Mouse (Mus musculus) gastrocnemius, postnatal 25 days (tissue): ENCODE results near the gene Grk5. TPM values are rescaled to one million over a fixed set of nuclear protein-coding genes. Genes with fewer than 3 reads are reported as not detected.

Experiments
- DNase-seq: peaks from one replicate; pipeline ENCODE4 v3.0.0; 2022
- total RNA-seq, 2 experiments: library from RNA; stranded (reverse); gene quantifications; 1 replicate in 1 of 2; 2 replicates in 1 of 2; pipeline ENCODE4 v1.2.3; 2021

Grk5 gene
- total RNA-seq, 2 experiments from 2014 or later, result 4.6 to 5.5 TPM

DNA sequence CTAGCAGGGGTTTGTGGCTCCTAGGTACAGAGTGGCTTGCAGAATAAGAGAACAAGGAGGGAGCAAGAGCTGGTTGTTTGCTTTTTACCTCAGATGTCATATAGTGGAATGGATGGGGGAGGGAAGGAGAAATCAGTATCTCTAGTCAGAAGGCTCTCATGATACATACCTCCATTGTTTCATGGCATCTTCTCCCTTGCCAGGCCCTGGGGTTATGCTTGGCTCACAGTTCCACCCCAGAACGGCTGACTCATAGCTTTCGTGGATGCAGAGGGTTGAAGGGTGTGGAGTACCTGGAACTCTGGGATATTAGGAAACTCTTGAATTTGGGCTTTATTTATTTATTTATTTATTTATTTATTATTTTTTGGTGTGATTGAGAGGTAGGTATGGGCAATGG, 84.0 kb downstream of the Grk5 start:
- DNase-seq, result no peak

DNA sequence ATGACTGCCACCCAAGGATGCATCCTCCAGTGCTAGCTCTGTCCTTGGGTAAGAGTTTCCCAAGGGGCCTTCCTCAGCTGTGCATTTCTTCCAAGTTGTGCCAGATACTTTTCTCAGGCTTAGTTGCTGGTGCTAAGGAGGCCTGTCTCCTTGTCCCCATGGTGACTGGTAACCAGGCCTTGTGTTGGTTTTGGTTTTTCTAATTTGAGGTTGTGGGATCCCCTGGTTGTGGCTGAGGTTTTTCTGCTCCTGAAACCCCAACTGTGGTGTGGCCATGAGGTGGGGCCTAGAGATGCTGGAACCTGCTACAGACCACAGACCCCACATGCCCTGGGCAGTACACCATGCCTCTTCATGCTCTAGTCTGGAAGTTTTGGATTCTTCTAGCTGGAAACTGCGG, 90.0 kb downstream of the Grk5 start:
- no peak for DNase-seq

DNA sequence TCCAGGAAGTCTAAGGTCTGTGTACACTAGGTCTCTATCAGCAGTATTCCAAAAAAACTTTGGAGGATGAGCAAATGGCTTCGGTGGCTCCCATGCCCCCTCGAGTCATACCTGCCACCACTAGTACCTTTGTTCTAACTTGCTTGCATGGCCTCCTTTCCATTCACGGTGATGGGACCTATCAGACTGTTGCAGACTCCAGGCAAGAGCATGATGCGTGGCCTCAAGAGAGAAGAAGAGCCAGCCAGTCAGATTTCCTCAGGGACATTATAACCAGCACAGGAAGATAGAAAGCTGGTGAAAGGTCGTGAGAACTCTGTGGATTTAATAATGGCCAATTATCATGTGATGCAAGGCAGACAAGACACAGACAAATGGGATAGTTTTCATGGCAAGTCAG, 91.8 kb downstream of the Grk5 start:
- DNase-seq, result no peak

DNA sequence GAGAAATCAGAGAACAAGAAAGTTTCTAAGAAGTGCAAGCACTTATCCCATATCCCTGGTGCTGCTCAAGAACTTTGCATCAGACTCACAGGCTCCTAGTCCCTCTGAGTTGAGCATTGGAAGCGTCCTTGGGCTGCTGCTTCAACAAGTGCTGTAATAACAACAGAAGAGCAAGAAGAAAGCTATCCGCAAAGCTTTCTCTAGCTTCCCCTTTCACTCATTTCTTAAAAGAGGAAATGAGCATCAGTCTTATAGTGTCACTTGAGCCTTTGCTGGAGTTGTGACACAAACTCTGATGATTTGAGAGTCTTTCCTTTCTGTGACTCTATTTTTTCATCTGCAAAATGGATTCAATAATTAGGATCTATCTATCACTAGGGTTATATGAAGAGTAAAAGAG, 92.3 kb downstream of the Grk5 start:
- DNase-seq, result no peak

DNA sequence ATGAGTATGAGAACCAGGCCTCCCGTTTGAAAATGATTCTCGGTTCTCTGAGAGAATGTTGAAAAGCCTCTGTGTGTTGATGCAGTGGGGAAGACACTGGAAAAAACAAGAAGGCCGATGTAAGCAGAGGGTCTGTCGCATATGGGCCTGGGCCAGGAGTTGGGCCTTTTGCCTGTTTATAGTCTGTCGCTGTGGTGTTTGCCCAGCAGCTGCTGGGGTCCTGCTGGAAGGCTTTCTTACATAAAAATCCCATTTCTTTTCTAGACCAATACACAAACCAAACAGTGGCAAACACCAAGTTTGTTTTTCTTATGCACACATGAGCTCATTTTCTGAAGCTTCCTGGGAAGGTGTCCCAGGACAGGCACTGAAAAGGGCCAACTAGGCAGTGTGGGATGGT, 100.2 kb downstream of the Grk5 start:
- no peak for DNase-seq

DNA sequence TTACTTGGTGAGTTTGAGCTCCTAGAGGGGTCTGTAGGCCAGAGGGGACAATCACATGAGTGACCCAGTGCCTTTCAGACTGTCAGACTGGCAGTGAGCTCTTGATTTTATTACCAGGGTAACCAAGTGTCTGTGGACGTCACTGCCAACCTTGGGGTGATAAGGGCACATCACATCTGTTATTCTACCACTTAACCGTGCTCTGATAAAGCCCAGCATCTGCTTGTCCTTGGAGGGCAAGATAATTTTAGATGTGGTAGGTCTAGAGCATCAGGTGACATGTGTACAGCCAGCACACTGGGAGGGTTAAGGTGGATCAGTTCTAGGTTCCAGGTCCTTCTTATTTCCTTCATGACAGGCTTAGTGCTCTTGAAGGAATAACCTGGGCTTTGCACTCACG, 104.7 kb downstream of the Grk5 start:
- DNase-seq, result no peak

DNA sequence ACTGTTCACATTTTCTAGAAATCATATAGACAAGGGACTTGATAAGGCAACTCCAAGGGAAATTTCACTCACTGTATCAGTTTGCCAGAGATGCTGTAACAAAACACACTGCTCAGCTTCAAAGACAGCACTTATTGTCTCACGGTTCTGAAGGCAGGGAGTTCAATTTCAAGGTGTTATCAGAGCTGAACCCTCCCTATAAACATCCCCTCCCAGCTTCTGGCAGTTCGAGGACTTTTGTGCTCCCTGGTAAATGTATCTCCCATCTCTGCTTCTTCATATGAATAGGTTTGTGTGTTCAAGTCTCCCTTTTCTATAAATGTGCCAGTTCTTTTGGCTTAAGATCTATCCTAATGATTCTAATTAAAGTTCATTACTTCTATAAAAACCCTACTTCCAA, 105.3 kb downstream of the Grk5 start:
- DNase-seq, result no peak

DNA sequence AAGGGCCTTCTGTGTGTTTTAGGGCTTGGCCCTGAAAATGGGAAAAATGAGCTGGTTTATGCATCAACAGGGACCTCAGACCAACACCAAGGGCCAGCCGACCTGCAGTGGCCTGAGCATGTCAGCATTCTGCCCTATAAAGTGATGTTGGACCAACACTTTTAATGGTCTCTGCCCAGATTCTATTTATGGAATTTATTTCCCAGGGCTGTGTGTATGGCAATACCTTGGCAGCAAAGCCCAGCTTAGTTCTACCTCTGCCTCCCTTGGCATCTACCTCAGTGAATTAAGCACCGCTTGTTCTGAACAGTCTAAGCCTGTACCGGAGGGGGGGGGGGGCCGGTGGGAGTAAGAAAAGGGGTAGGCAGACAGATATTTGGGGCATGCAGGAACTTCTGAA, 108.2 kb downstream of the Grk5 start:
- DNase-seq, result no peak

DNA sequence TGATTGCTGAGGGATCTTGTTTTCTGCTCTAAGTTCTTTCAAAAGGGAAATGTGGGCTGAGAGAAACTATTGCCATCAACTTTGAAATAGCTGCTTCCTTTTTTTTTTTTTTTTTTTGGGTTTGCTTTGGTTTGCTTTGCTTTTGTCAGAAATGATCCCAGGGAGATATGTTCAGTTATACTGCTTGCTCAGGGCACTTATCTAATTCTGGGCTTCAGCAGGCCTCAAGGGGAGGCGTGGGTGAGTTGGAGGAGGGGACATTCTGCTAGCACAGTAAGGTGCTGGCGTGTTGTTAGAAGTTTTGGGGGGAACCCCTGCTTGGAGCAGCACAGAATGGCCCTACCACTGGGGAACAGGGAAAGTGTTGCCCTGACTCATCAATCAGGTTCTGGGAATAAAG, 110.1 kb downstream of the Grk5 start:
- no peak for DNase-seq

DNA sequence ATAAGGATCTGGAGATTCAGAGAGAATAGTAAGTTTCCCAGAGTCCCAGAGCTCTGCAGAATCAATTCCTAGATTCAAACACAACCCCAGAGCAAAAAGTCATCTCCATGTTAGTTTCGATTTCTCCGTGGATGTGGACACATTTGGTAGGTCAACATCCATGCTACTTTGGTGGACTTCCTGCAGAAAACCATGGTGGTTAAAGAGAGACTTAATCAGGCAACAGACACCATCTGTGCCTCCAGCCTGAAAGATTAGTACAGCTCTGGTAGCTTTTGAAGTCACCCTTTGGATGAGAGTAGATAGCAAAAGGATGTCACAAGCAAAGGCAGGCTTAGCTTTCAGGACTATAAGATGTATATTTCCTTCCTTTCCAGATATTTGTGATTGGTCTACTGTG, 111.4 kb downstream of the Grk5 start:
- DNase-seq, result no peak

DNA sequence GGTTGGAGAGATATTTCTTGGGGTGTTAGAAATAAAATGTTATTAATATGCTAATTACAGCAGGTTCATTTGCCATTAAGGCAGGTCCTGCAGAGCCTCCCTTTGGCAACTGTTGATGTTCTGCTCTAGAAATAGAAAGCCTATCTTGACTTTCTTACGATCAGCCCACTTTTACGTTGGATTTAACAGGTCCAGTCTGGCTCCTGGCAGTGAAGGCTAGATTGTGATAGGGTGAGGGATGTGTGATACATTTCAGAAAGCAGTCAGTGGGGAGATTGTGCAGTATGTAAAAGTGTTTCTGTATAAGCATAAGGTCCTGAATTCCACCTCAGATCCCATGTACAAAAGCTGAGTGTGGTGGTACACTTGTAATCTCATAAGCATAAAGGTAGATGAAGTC, 119.7 kb downstream of the Grk5 start:
- no peak for DNase-seq

DNA sequence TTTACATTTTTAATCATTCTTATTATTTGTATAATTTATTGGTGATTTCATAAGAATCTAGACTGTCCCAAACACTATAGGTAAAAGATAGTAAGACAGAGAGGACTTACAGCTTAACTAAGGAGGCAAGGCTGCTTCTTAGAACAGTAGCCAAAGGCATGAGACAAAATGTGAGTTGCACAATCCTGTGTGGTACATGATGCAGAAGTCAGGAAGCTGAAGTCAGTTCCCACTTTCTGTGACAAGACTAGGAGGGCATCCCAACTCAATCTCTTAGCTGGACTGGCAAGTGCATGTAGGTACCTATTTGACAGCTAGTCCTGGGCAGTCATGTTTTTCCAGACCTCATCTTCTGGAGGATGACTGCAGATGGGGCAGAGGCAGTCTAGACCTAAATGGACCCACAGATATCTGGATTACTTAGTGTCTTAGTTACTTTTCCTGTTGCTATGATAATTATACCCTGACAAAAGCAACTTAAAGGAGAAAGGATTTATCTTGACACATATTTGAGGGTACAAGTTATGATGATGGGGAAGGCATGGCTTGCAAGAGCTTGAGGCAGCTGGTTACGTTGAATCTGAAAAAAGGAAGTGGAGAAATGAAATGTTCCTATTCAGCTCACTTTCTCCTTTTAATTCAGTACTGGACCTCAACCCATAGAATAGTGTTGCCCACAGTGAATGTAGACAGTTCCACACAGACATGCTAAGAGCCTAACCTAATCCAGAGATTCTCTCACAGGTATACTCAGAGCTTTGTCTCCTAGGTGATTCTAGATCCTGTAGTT, 128.1 kb downstream of the Grk5 start:
- no peak for DNase-seq

DNA sequence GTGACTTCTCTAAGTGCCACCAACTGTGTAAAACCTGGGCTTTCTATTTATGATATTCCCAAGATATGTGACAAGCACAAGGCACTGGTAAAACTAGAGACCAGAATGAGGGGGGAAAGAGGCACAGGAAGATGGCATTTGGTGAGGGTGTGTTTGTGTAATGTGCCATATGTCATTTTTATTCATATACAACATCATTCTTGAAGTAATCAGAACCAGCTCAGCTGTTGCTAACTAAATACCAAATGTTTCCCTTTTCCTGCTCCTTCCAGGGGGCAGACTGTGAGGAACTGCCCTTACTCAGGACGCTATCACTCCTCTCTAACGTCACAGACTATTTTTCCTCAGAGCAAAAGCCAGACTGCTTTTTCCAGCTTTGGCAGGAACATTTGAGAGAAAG, 132.0 kb downstream of the Grk5 start:
- no peak for DNase-seq

DNA sequence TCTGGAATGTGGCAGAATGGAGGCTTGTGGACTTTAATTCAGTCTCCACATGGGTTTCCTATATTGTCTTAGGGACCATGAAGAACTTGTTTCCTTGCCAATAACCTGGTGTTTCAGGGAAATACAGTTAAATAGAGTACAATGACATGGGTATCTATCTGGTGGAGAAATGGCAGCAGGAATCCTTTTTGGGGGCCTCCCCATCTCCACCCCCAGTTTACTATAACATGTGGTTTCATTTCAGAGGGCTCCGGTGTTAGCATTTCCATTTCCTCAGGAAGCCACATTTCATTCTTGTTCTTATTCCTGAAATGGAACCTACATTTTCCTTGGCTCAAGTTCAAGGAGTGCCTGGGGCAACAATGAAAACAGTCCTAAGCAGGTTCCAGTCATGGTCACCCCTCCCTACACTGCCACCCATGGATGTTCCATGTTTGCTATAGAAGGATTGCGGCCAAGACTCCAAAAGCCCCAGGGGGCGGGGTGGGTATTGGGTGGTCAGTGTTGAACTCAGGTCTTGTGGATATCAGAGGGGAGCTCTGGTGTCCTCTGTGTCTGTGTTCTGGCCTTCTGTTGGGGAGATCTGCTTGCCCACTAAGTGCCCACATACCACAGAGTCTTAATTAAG, 132.5 kb downstream of the Grk5 start:
- no peak for DNase-seq

DNA sequence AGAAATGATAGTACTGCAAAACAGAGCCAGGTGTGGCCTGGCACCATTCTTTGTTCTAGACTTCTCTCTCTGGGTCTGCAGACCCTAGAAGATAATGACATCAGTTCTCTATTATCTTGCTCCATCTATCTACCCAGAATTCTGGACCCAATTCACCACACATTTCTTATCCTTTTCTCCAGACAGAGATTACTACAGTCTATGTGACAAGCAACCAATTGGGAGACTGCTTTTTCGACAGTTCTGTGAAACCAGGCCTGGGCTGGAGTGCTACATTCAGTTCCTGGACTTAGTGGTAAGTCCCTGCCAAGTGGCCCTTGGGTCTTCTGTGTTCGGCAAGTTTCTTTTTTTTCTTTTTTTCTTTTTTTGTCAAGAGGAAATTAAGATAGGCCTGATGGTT, 142.0 kb downstream of the Grk5 start:
- no peak for DNase-seq

DNA sequence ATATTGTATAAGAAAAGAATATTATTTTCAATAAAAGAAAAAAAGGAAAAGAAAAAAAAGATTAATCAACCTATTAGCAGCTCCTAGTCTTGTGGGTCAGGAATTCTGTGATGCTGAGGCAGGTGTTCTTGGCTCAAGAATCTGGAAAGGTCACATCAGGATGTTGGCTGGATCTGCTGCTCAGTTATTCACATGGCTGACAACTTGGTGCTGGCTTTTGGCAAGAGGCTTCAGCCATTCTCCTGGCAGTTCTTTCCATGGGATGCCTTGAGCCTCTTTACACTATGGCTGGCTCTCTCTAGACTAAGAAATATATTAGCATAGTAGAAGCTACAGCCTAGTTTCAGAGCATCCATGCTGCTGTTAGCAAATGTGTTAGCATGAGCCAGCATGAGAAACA, 149.6 kb downstream of the Grk5 start:
- no peak for DNase-seq

DNA sequence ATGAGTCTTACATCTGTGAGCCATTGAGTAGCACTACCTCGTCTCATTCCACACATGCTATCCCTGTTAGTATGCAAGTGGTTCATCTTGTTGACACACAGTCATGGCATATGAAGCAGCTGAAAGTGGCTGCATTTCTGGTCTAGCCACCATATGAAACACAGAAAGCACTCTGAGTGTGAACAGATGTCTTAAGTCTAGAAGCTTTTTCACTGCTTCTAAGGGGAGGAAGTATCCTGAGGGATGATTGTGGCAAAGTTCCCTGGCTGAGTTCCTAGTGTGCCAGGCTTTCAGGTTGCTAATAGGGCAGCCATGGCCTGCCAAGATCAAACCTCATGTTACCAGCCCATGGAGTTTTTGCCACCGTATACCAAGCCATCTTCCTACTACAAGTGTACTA, 159.1 kb downstream of the Grk5 start:
- no peak for DNase-seq

DNA sequence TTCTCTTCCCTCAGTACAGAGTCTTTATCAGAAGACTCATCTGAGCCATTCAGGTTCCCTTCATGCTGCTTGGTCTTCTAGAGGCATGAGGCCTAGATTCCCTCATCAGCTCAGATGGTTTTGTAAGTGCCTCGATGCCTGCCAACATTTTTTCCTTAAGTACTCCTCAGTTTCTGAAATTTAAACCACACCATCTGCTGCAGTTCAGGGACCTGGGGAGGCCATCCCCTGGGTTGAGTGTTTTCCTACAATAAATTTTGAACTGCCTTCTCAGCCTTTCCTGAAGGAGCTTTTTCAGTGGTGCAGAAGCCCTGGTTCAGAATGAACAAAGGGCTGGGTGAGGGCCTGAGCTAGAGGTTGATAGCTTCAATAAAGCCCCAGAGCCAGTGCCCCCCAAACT, 159.9 kb downstream of the Grk5 start:
- DNase-seq, result peak; percentile 25

DNA sequence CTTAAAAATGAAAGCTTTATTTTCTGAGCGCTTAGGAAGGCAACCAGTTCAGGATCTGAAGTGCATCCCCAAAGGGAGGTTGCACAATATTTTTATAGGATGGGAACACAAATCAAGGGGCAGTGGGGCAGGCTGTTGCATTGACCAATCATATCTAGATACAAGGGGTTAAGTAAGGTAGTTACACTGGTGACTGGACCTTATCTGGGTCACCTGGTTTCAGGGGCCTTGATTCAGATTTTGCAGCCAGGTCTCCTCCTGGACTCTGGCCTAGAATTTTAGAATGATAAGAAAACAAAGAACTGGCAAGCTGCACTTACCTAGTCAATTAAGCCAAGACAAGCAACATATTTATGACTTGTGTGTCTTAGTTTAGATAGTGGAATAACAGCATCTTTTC, 161.6 kb downstream of the Grk5 start:
- DNase-seq, result no peak

DNA sequence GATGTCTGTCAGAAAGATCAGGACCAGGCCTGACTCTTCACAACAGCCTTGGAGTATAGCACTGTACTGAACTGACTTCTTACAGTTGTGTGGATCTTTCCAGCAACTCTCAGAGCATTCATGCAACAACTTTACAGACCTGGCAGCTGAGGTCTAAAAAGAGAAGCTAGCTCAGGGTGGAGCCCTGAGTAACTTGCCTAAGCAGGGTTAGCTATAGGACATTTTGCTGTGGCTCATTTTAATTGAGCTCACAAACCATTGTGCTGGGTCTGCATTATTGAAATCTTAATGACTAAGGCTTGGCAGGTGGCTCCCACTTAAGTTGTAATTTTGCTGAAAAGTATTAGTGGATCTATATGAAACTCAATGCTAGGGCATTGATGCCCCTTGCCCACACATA, 162.5 kb downstream of the Grk5 start:
- DNase-seq, result no peak

DNA sequence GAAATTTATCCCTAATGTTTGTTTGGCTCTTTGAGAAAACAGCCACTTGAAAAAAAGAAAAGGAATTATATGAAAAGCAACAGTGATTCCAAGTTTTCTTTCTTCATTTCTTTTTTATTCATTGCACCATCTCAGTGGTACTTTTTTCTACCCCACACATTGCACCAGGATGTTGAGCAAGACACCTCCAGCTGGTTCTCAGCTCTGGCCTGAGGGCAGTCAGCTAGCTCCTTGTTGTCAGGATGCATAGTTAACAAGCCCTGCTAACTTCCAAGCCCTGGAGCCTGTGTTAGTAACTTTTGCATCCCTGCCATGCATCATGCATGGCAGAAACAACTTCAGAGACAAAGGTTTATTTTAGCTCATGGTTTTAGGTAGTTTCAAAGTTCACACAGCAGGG, 163.2 kb downstream of the Grk5 start:
- DNase-seq, result no peak

DNA sequence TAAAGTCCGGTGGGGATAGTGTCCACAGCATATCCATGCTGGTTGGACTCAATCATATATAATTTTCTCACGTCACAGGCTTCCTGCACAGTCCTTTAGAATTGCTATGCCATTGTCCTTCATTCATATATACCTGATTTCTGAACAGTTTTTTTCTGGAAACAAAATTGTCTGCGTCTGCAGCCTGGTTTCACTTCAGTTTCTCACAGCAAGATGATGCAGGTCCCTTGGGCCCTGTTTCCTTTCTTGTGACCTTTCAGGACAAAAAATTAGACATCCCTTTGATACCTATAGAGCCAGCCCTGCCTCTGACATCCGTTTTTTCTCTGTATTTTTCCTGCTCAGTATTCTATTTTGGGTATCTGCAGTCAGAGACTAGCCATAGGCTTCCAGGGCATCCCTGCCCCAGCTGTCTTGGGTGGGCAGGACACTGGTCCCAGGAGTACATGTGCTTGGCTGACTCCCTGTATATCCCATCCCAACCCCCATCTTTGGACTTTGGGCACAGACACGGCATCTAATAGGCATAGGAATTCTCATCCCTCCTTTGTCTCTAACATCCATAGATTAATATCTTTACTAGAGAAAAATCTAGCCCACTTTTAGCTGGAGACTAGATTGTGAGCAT, 167.3 kb downstream of the Grk5 start:
- DNase-seq, result no peak

DNA sequence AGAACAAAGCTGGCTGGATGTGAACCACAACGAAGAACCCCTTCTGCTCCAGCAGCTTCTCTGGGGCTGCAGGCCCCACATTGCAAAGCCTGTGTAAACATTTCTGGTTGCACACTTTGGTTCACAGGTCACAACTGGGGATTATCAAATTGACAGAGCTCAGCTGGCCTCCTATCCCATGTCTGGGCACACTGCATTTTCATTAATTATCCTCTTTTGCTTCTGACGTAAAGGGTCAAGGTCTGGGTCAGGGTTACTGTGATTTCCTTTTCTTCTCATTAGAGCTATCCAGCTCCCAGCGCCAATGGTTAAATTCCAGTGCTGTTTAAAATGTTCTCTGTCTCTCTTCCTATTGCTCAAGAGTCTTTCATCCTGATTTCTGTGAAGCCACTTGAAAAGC, 168.0 kb downstream of the Grk5 start:
- no peak for DNase-seq

DNA sequence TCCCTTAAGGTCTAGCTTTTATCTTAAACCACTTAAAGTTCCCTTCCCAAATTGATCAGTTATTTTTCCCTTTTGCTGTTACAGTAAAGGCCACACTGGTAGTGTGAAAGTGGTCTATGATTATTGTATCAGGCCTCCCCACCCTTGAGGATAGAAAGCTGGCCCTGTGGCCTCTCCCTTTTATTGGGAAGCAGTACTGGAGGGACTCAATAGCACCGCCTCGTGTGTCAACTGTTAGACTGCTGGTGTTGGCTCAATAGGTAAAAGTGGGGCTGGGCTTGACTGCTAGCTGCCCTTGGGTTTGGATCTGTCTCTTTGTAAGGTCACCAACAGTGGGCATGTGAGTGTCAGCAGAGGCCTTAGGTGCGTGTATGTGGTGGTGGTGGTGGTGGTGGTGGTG, 174.8 kb downstream of the Grk5 start:
- DNase-seq, result no peak
